Mouse (Mus musculus) kidney, postnatal 0 days (tissue): ENCODE measurements at regions not wholly inside any gene's neighbourhood (a gene's known extent, or its start where the extent isn't known, plus 50 kb on each side); places are given as distances from the start of the nearest gene placed in this dataset.

Source experiments
- ATAC-seq: fragments of 200-750 bp; cut with Nextera tagmentation; replicated peaks from 2 replicates; pipeline ENCODE4 v1.8.0; 2017; ENCODE audit warnings: low read depth, moderate number of reproducible peaks, moderate TSS enrichment, moderate library complexity; ENCODE audit not compliant: low FRiP score
- DNase-seq: peaks from one replicate; pipeline ENCODE4 v3.0.0-alpha.2; 2016; ENCODE audit warnings: low spot score
- H3K27ac ChIP-seq: fragments of 300-500 bp; sonication (generic); 2 replicates; pipeline ENCODE4 v1.5.1; 2014; ENCODE audit warnings: mild to moderate bottlenecking
- H3K27me3 ChIP-seq: fragments of 300-500 bp; sonication (generic); 2 replicates; pipeline ENCODE4 v1.6.1; 2014; ENCODE audit warnings: low read length, mixed read lengths; ENCODE audit not compliant: insufficient read depth
- H3K36me3 ChIP-seq: fragments of 300-500 bp; sonication (generic); 2 replicates; pipeline ENCODE4 v1.6.1; 2014; ENCODE audit warnings: low read length, mixed read lengths; ENCODE audit not compliant: insufficient read depth
- H3K4me1 ChIP-seq: fragments of 300-500 bp; sonication (generic); replicated peaks from 2 replicates; pipeline ENCODE4 v1.6.1; 2014; ENCODE audit warnings: antibody characterized with exemption, low read length, mixed read lengths; ENCODE audit not compliant: insufficient read depth
- H3K4me2 ChIP-seq: fragments of 300-500 bp; sonication (generic); 2 replicates; pipeline ENCODE4 v1.6.1; 2014; ENCODE audit warnings: mild to moderate bottlenecking, low read length, moderate library complexity, mixed read lengths
- H3K4me3 ChIP-seq: fragments of 300-500 bp; sonication (generic); replicated peaks from 2 replicates; pipeline ENCODE4 v1.5.1; 2014; ENCODE audit warnings: low read depth, low read length
- H3K9ac ChIP-seq: fragments of 300-500 bp; sonication (generic); 2 replicates; pipeline ENCODE4 v1.6.1; 2014; ENCODE audit warnings: low read depth, low read length
- H3K9me3 ChIP-seq: fragments of 300-500 bp; sonication (generic); replicated peaks from 2 replicates; pipeline ENCODE4 v1.6.1; 2016; ENCODE audit warnings: low read length, inconsistent platforms, mixed read lengths
- CTCF ChIP-seq: IDR thresholded peaks from 2 replicates; pipeline ENCODE4 v1.5.1; 2016; ENCODE audit warnings: antibody characterized with exemption, low read depth, mild to moderate bottlenecking, moderate library complexity
- WGBS: fragments of 180-500 bp; shearing (Covaris S2); extraction: QIAGEN DNeasy Blood & Tissue Kit; methylation state at CpG from one replicate; pipeline ENCODE4 v1.1.7; 2014; 5-methylcytosine and 5-hydroxymethylcytosine counted together

DNA sequence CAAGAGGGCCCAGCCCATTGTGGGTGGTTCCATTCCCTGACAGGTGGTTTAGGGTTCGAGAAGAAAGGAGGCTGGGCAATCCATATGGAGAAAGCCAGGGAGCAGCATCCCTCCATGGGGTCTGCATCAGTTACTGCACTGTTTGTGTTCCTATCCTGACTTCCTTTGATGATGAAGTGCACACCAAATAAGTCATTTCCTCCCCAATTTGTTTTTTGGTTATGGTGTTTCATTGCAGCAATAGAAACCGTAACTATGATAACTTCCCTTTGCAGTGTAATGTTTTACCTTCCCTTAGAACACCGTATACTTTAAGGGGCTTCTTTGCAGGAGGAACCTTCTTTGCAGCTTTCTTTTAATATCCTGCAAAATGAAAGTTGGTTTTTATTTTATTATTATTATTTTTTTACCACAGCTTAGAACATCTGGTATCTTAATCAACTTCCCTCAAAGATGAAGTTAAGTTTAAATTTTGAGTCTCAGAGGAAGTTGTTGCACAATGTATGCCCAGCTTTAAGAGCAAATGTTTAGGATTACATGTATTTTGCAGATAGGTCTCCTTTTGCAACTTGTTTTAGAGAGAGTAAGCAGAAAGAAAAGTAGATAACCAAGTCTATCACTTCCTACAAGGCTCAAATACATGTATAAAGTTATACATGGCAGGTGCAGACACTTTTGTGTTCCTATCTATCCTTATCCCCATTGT lies 1059.1 kb downstream of the Diaph2 start:
- H3K9ac ChIP-seq: no peak overlapping the region
- 72% methylated on average over 3 of the region's 3 CpGs for WGBS
- no peaks in the 10 kb centered on the region for H3K9me3 ChIP-seq
- no peak overlapping the region for H3K4me3 ChIP-seq
- H3K4me2 ChIP-seq: no peak overlapping the region
- TF ChIP-seq CTCF: no peak
- no peaks in the 10 kb centered on the region for H3K36me3 ChIP-seq
- no peaks in the 10 kb centered on the region for H3K4me1 ChIP-seq
- ATAC-seq (no peak), DNase-seq (no peak)
- H3K27me3 ChIP-seq: no peaks in the 10 kb centered on the region
- H3K27ac ChIP-seq: no peak overlapping the region

- no peak for TF ChIP-seq CTCF
- H3K27ac ChIP-seq: no peak overlapping the region
- no peaks in the 10 kb centered on the region for H3K4me1 ChIP-seq
- no peaks in the 10 kb centered on the region for H3K36me3 ChIP-seq
- no peaks in the 10 kb centered on the region for H3K9me3 ChIP-seq
- no peak for ATAC-seq
- H3K27me3 ChIP-seq: no peaks in the 10 kb centered on the region
- 80% methylated on average over 1 of the region's 1 CpGs for WGBS
- no peak overlapping the region for H3K4me3 ChIP-seq
- H3K9ac ChIP-seq: no peak overlapping the region
- no peak overlapping the region for H3K4me2 ChIP-seq
- no peak for DNase-seq
These were observed 1069.4 kb downstream of the Diaph2 start for GRCm38 (mm10) chrX:130818916-130819315.

- no peak for TF ChIP-seq CTCF
- H3K27ac ChIP-seq: no peak overlapping the region
- 97% methylated on average over 1 of the region's 1 CpGs for WGBS
These were observed 1070.2 kb downstream of the Diaph2 start for GRCm38 (mm10) chrX:130819707-130820106.

DNA sequence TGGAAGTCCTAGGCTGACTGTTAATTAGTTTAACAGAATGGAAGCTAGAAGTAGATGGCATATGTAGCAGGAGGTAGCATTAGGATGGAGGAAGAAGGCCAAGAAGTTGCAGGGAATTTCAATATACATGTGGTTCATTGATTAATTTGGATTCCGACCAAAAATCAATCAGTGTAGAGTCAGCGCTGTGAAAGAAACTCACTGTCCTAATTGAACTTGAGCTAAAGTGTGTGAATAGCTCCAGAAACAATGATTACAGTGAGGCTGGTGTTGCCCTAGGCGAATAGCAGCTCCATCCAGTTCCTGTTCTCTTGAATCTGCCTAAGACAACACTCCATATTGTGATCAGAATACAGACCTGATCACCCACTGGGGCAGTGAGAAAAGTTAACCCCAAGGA lies 1070.6 kb downstream of the Diaph2 start:
- H3K27ac ChIP-seq: no peak overlapping the region
- no peak for TF ChIP-seq CTCF
- no peak for DNase-seq
- no peaks in the 10 kb centered on the region for H3K27me3 ChIP-seq
- no peak overlapping the region for H3K9ac ChIP-seq
- no peaks in the 10 kb centered on the region for H3K9me3 ChIP-seq
- H3K4me3 ChIP-seq: no peak overlapping the region
- H3K4me2 ChIP-seq: no peak overlapping the region
- 76% methylated on average over 3 of the region's 3 CpGs for WGBS
- H3K4me1 ChIP-seq: no peaks in the 10 kb centered on the region
- ATAC-seq: no peak
- no peaks in the 10 kb centered on the region for H3K36me3 ChIP-seq

More at GRCm38 (mm10) chrX:130819707-130820106, 1070.2 kb downstream of the Diaph2 start:
- Histone ChIP-seq H3K9ac (no peak overlapping the region), H3K4me1 (no peaks in the 10 kb centered on the region), H3K27me3 (no peaks in the 10 kb centered on the region), H3K9me3 (no peaks in the 10 kb centered on the region), H3K36me3 (no peaks in the 10 kb centered on the region), H3K4me3 (no peak overlapping the region), H3K4me2 (no peak overlapping the region)
- DNase-seq (no peak), ATAC-seq (no peak)

- no peak for ATAC-seq
- no peaks in the 10 kb centered on the region for H3K27me3 ChIP-seq
- 86% methylated on average over 2 of the region's 2 CpGs for WGBS
- H3K27ac ChIP-seq: no peak overlapping the region
- no peak overlapping the region for H3K9ac ChIP-seq
- DNase-seq: no peak
- H3K4me2 ChIP-seq: no peak overlapping the region
- no peaks in the 10 kb centered on the region for H3K36me3 ChIP-seq
- H3K4me3 ChIP-seq: no peak overlapping the region
- H3K4me1 ChIP-seq: no peaks in the 10 kb centered on the region
- no peaks in the 10 kb centered on the region for H3K9me3 ChIP-seq
- no peak for TF ChIP-seq CTCF
These were observed 1074.4 kb downstream of the Diaph2 start for GRCm38 (mm10) chrX:130823943-130824342.

- Histone ChIP-seq H3K27me3 (no peaks in the 10 kb centered on the region), H3K27ac (no peak overlapping the region), H3K9me3 (no peaks in the 10 kb centered on the region), H3K36me3 (no peaks in the 10 kb centered on the region), H3K4me1 (no peaks in the 10 kb centered on the region), H3K4me3 (no peak overlapping the region), H3K9ac (no peak overlapping the region), H3K4me2 (no peak overlapping the region)
- no peak for DNase-seq
- no peak for TF ChIP-seq CTCF
- no peak for ATAC-seq
These were observed 1086.3 kb downstream of the Diaph2 start for GRCm38 (mm10) chrX:130835835-130836234.

- WGBS: 53% methylated on average over 3 of the region's 3 CpGs
- no peak for TF ChIP-seq CTCF
These were observed 1093.6 kb downstream of the Diaph2 start for GRCm38 (mm10) chrX:130843141-130843540.

More at GRCm38 (mm10) chrX:130843141-130843540, 1093.6 kb downstream of the Diaph2 start:
- no peaks in the 10 kb centered on the region for H3K4me1 ChIP-seq
- H3K27ac ChIP-seq: no peak overlapping the region
- H3K27me3 ChIP-seq: no peaks in the 10 kb centered on the region
- H3K4me2 ChIP-seq: no peak overlapping the region
- H3K9me3 ChIP-seq: no peaks in the 10 kb centered on the region
- DNase-seq (peak; percentile 12), ATAC-seq (no peak)
- no peak overlapping the region for H3K4me3 ChIP-seq
- no peaks in the 10 kb centered on the region for H3K36me3 ChIP-seq
- no peak overlapping the region for H3K9ac ChIP-seq
